Mouse (Mus musculus): ENCODE data around the gene Col6a3. TPM values are rescaled to one million over a fixed set of nuclear protein-coding genes. Genes with fewer than 3 reads are reported as not detected.
A peak's percentile ranks its signal among the peaks of the same experiment; 100 is the strongest.

The Col6a3 gene
- polyA plus RNA-seq, 1 experiment from 2014 or later, result 324 TPM

DNA sequence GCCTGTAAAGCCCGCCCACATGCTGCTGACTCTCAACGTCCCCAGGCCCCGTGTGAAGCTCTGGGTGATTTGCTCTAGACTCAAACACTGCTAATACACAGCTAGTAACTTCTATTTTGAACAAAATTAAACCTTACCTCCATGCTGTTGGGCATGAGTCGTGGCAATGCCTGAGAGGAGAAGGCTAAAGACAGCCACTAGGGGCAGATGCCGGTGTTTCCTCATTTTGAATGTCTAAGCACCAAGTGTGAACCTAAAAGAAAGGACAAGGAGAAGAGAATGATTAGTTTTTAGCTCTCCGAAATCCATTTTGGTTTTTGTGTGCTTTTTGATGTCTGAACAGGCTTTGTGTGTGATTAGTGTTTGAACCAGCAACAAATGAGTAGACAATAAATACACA lies 13.8 kb downstream of the Col6a3 start:
- Histone ChIP-seq H3K4me3 (ENCODE audit: low read depth, low read length) (no peak overlapping the region), H3K9ac (ENCODE audit: low read depth, low read length) (no peak overlapping the region), H3K36me3 (ENCODE audit: control insufficient read depth, insufficient read depth, low read length) (peaks cover 27% of the 10 kb centered on the region), H3K27me3 (replicated peaks; ENCODE audit: control insufficient read depth, insufficient read depth, low read length) (no peaks in the 10 kb centered on the region), H3K9me3 (ENCODE audit: control insufficient read depth, low read length) (no peaks in the 10 kb centered on the region), H3K27ac (replicated peaks; ENCODE audit: low read depth, low read length) (no peak overlapping the region), H3K4me2 (ENCODE audit: low read depth, low read length) (no peak overlapping the region), H3K4me1 (ENCODE audit: control insufficient read depth, insufficient read depth, low read length) (peaks cover 6% of the 10 kb centered on the region; the same call in 1 of the 2 replicates)
- WGBS, result 64% methylated on average over 6 of the region's 6 CpGs
- ATAC-seq (ENCODE audit: low read depth) (no peak), DNase-seq (ENCODE audit: low spot score) (no peak)

DNA sequence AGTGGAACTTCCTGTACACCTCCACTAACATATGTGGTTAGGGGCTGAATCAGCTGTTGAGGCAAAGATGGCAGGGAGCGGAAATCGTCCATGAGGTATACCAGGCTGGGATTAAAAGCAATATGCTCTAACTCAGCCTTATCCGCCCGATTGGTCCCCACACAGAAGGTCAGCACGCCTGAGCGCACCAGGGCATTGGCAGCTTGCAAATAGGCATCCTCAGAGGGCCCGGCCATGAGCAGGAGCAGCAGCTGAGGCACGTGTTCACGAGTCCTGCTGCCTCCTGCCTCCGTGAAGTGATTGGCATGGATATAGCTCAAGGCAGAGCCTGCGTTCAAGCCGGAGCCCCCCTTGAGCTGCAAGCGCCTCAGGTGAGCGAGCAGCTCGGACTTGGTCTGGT lies 30.5 kb downstream of the Col6a3 start:
- Histone ChIP-seq H3K9me3 (ENCODE audit: control insufficient read depth, low read length) (no peaks in the 10 kb centered on the region), H3K4me2 (ENCODE audit: low read depth, low read length) (no peak overlapping the region), H3K27ac (replicated peaks; ENCODE audit: low read depth, low read length) (no peak overlapping the region), H3K36me3 (ENCODE audit: control insufficient read depth, insufficient read depth, low read length) (peaks cover 63% of the 10 kb centered on the region), H3K4me1 (ENCODE audit: control insufficient read depth, insufficient read depth, low read length) (no peaks in the 10 kb centered on the region), H3K27me3 (replicated peaks; ENCODE audit: control insufficient read depth, insufficient read depth, low read length) (no peaks in the 10 kb centered on the region), H3K4me3 (ENCODE audit: low read depth, low read length) (no peak overlapping the region), H3K9ac (ENCODE audit: low read depth, low read length) (no peak overlapping the region)
- DNase-seq (ENCODE audit: low spot score) (no peak), ATAC-seq (ENCODE audit: low read depth) (no peak)
- WGBS, result 90% methylated on average over 15 of the region's 15 CpGs

DNA sequence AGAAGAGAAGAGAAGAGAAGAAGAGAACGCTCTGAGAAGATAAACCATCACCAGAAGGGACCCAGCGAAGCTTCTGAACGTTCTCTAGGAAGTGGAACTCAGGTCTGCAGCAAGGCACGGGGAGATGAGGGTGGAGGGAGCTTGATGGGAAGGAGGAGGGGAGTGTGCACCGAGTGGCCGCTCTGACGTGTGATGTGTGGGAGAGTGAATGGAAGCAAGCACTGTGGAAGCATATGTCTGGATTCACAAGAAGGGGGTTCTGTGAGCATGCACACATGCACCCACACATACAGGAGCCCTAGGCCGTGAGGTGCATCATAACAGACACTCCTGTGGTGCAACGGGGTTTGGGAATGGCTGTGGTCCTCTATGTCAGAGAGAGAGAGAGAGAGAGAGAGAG lies 34.8 kb downstream of the Col6a3 start:
- Histone ChIP-seq H3K4me1 (ENCODE audit: control insufficient read depth, insufficient read depth, low read length) (no peaks in the 10 kb centered on the region), H3K36me3 (ENCODE audit: control insufficient read depth, insufficient read depth, low read length) (peaks cover 78% of the 10 kb centered on the region), H3K27ac (replicated peaks; ENCODE audit: low read depth, low read length) (no peak overlapping the region), H3K9me3 (ENCODE audit: control insufficient read depth, low read length) (no peaks in the 10 kb centered on the region), H3K4me3 (ENCODE audit: low read depth, low read length) (no peak overlapping the region), H3K4me2 (ENCODE audit: low read depth, low read length) (no peak overlapping the region), H3K9ac (ENCODE audit: low read depth, low read length) (no peak overlapping the region), H3K27me3 (replicated peaks; ENCODE audit: control insufficient read depth, insufficient read depth, low read length) (no peaks in the 10 kb centered on the region)
- DNase-seq (ENCODE audit: low spot score) (no peak), ATAC-seq (ENCODE audit: low read depth) (no peak)
- 76% methylated on average over 9 of the region's 9 CpGs for WGBS

DNA sequence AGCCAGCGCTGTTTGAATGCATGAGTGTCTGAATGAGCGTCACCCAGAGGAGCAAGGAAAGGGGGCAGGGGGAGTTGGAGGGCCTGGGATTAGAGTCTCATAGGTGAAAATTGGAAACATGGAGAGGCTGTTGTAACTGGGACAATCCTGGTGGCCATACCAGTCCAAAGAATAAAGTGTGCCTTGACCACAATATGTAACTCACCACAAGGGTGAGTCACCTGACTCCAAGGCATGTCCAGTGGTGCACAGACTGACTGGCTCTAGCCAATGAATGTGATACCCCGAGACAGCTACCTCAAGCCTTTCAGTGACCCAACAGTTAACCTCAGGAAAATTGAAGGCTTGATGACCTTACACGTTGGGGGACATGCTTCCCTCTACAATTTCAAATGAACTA lies 40.7 kb downstream of the Col6a3 start:
- Histone ChIP-seq H3K4me1 (ENCODE audit: control insufficient read depth, insufficient read depth, low read length) (no peaks in the 10 kb centered on the region), H3K4me3 (ENCODE audit: low read depth, low read length) (no peak overlapping the region), H3K4me2 (ENCODE audit: low read depth, low read length) (no peak overlapping the region), H3K36me3 (ENCODE audit: control insufficient read depth, insufficient read depth, low read length) (peaks cover 86% of the 10 kb centered on the region), H3K9ac (ENCODE audit: low read depth, low read length) (no peak overlapping the region), H3K27ac (replicated peaks; ENCODE audit: low read depth, low read length) (no peak overlapping the region), H3K9me3 (ENCODE audit: control insufficient read depth, low read length) (no peaks in the 10 kb centered on the region), H3K27me3 (replicated peaks; ENCODE audit: control insufficient read depth, insufficient read depth, low read length) (no peaks in the 10 kb centered on the region)
- ATAC-seq (ENCODE audit: low read depth) (no peak), DNase-seq (ENCODE audit: low spot score) (no peak)
- WGBS, result 85% methylated on average over 4 of the region's 4 CpGs

DNA sequence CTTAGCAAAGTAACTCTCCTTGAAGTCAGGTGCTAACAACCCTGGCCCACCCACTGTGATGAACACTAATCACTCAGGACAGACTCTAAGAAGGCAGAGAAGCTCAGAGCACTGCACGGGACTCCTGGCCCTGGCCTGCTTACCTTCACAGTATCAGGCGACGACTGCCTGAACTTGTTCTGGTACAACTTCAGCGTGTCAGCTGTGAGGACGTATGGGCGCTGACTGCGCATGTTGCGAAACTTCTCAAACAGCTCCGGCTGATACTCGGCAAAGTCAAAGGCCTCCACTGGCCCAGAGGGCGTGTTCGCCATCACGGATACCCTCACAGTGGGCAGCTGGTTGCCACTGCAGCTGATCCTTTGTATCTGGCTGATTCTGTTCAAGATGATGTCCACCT lies 42.7 kb downstream of the Col6a3 start:
- 78% methylated on average over 13 of the region's 13 CpGs for WGBS
- Histone ChIP-seq H3K4me3 (ENCODE audit: low read depth, low read length) (no peak overlapping the region), H3K4me2 (ENCODE audit: low read depth, low read length) (no peak overlapping the region), H3K36me3 (ENCODE audit: control insufficient read depth, insufficient read depth, low read length) (peaks cover 84% of the 10 kb centered on the region), H3K9me3 (ENCODE audit: control insufficient read depth, low read length) (no peaks in the 10 kb centered on the region), H3K4me1 (ENCODE audit: control insufficient read depth, insufficient read depth, low read length) (no peaks in the 10 kb centered on the region), H3K27ac (replicated peaks; ENCODE audit: low read depth, low read length) (no peak overlapping the region), H3K27me3 (replicated peaks; ENCODE audit: control insufficient read depth, insufficient read depth, low read length) (no peaks in the 10 kb centered on the region), H3K9ac (ENCODE audit: low read depth, low read length) (no peak overlapping the region)
- peak; percentile 23 for DNase-seq (ENCODE audit: low spot score)
- no peak for ATAC-seq (ENCODE audit: low read depth)

DNA sequence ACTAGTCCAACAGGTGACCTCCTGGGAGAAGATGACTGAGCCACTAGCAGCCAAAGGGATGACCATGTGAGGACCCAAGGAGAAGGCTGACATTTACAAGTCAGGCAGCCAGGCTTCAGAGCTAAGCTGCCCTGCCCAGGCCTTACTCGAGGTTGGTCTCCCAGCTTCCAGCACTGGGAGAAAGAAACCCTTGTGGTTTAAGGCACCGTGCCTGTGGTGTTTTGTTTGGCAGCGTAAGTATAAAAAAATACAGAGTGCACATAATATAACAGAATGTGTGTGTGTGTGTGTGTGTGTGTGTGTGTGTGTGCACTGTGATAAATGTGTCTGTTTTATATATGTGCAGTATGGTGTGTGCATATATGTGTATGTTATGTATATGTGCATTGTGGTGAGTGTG lies 43.3 kb downstream of the Col6a3 start:
- Histone ChIP-seq H3K27me3 (replicated peaks; ENCODE audit: control insufficient read depth, insufficient read depth, low read length) (no peaks in the 10 kb centered on the region), H3K36me3 (ENCODE audit: control insufficient read depth, insufficient read depth, low read length) (peaks cover 87% of the 10 kb centered on the region), H3K4me1 (ENCODE audit: control insufficient read depth, insufficient read depth, low read length) (no peaks in the 10 kb centered on the region), H3K9ac (ENCODE audit: low read depth, low read length) (no peak overlapping the region), H3K4me2 (ENCODE audit: low read depth, low read length) (no peak overlapping the region), H3K9me3 (ENCODE audit: control insufficient read depth, low read length) (no peaks in the 10 kb centered on the region), H3K27ac (replicated peaks; ENCODE audit: low read depth, low read length) (no peak overlapping the region), H3K4me3 (ENCODE audit: low read depth, low read length) (no peak overlapping the region)
- WGBS, result 64% methylated on average over 3 of the region's 3 CpGs
- ATAC-seq (ENCODE audit: low read depth) (no peak), DNase-seq (ENCODE audit: low spot score) (peak; percentile 59)

DNA sequence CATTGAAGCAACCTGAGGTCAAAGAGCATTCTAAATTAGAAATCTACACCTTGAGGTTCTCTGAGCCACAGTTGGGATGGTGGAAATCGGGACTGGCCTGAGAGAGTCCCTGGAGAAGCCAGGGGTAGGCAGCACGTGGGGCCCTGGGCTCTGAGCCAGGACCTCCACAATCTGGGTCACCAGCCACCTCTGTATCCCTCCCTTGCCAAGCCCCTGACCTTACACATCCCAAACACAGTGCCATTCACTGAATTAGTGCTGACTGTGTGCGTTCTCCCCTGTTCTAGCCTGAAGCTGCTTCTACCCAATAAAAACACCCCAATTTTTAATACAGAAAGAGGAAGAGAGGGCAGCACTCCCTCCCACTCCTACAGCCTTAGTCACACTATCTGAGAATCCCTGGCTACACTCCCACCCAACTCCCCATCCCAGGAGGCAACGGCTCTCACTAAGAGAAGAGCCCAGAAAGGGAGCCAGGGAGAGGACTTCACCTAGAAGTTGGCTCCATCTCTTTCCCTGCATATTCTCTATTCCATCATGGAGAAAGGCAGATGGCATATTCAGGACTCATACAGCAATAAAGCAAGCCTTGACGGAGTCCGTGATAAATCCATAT lies 46.4 kb downstream of the Col6a3 start:
- ATAC-seq (ENCODE audit: low read depth), result no peak
- Histone ChIP-seq H3K9ac (ENCODE audit: low read depth, low read length) (no peak overlapping the region), H3K36me3 (ENCODE audit: control insufficient read depth, insufficient read depth, low read length) (peaks cover 95% of the 10 kb centered on the region), H3K4me1 (ENCODE audit: control insufficient read depth, insufficient read depth, low read length) (no peaks in the 10 kb centered on the region), H3K27me3 (replicated peaks; ENCODE audit: control insufficient read depth, insufficient read depth, low read length) (no peaks in the 10 kb centered on the region), H3K4me3 (ENCODE audit: low read depth, low read length) (no peak overlapping the region), H3K4me2 (ENCODE audit: low read depth, low read length) (no peak overlapping the region), H3K27ac (replicated peaks; ENCODE audit: low read depth, low read length) (no peak overlapping the region), H3K9me3 (ENCODE audit: control insufficient read depth, low read length) (0 out of 2 replicates have a peak, but pooled peaks cover 6% of the 10 kb centered on the region)
- no peak for DNase-seq (ENCODE audit: low spot score)
- 85% methylated on average over 6 of the region's 6 CpGs for WGBS

DNA sequence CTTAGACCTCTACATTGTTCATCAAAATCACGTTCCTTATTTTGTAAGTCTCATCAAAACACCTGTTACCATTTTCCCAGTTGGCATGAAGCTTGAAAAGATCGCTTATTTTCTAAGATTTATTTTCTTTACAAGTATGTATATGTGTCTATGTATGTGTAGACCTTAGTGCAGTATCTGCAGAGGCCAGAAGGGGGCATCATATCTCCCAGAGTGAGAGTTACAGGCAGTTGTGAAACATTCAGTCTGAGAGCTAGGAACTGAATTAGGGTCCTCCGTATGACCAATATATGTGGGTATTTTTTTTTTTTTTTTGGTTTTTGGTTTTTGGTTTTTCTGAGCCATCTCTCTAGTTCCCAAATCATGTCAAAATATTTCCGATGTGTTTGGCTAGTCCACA lies 50.4 kb downstream of the Col6a3 start:
- DNase-seq (ENCODE audit: low spot score), result no peak
- Histone ChIP-seq H3K4me3 (ENCODE audit: low read depth, low read length) (no peak overlapping the region), H3K27ac (replicated peaks; ENCODE audit: low read depth, low read length) (no peak overlapping the region), H3K4me2 (ENCODE audit: low read depth, low read length) (no peak overlapping the region), H3K4me1 (ENCODE audit: control insufficient read depth, insufficient read depth, low read length) (no peaks in the 10 kb centered on the region), H3K9me3 (ENCODE audit: control insufficient read depth, low read length) (0 out of 2 replicates have a peak, but pooled peaks cover 6% of the 10 kb centered on the region), H3K36me3 (ENCODE audit: control insufficient read depth, insufficient read depth, low read length) (peaks cover 94% of the 10 kb centered on the region), H3K9ac (ENCODE audit: low read depth, low read length) (no peak overlapping the region), H3K27me3 (replicated peaks; ENCODE audit: control insufficient read depth, insufficient read depth, low read length) (no peaks in the 10 kb centered on the region)
- ATAC-seq (ENCODE audit: low read depth), result no peak
- 91% methylated on average over 4 of the region's 4 CpGs for WGBS

DNA sequence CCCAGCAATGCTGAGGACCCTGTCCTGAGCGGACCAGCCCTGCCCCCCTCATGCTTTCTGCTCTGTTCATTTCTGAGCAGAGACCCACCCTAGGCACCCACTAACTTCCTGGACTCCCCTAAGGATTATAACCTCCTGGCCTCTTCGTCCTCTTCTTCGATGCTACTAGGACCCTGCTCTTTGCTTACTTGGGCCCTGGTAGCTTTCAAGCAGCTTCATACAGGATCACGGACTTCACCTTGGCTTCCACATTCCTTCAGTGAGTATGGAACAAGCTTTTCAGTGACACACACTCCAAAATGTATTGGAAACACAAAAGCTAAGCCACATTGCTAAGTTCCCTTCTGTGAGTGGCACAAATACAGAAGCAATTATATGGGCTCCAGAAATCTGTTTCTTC lies 52.8 kb downstream of the Col6a3 start:
- Histone ChIP-seq H3K36me3 (ENCODE audit: control insufficient read depth, insufficient read depth, low read length) (peaks cover 95% of the 10 kb centered on the region), H3K4me3 (ENCODE audit: low read depth, low read length) (no peak overlapping the region), H3K27ac (replicated peaks; ENCODE audit: low read depth, low read length) (no peak overlapping the region), H3K9me3 (ENCODE audit: control insufficient read depth, low read length) (0 out of 2 replicates have a peak, but pooled peaks cover 6% of the 10 kb centered on the region), H3K27me3 (replicated peaks; ENCODE audit: control insufficient read depth, insufficient read depth, low read length) (no peaks in the 10 kb centered on the region), H3K9ac (ENCODE audit: low read depth, low read length) (no peak overlapping the region), H3K4me2 (ENCODE audit: low read depth, low read length) (no peak overlapping the region), H3K4me1 (ENCODE audit: control insufficient read depth, insufficient read depth, low read length) (no peaks in the 10 kb centered on the region)
- DNase-seq (ENCODE audit: low spot score) (no peak), ATAC-seq (ENCODE audit: low read depth) (no peak)
- 92% methylated on average over 4 of the region's 4 CpGs for WGBS

Data from embryonic facial prominence, embryonic 14.5 days (tissue).